Mouse (Mus musculus): Measurements from ENCODE around the gene Hepacam.

Gene Hepacam

DNA sequence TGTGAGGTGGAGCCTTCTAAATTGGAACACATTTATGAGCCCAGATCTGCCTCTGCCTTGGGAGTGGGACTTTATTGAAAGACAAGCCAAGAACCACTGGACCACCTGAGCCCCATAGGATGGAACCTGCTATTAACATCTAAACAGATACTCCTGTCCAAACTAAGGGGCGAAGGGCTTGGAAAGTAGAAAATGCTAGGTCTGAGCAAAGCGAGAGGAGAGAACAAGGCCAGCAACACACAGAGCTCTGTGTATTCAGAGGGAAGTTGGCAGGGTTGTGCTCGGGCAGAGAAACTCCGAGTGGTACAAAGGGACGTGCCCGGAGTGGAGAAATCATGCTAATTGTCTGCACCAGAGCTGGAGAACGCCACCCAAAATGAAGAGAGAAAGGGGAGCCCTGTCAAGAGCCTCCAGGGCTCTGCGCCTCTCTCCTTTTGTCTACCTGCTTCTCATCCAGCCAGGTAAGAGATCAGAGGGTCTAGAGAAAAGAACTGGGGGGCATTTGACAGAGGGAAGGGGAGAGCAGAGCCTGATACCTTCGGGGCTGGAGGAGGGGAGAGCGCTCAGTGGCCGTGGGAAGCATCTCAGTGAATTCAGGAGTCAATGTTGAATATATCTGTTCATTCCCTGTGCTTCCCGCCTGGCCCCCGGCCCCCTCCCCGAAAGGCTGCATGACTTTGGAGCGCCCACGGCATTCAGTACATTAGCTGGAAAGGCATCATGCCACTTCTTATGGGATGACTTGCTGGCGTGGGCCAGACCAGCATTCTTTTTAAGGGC is at the start of gene Hepacam:
TSS of gene Hepacam (plus strand) at position 51 of the 780 bp plus-strand sequence.
- DNase-seq (ENCODE audit: low spot score in 2 of 2): no peak

DNA sequence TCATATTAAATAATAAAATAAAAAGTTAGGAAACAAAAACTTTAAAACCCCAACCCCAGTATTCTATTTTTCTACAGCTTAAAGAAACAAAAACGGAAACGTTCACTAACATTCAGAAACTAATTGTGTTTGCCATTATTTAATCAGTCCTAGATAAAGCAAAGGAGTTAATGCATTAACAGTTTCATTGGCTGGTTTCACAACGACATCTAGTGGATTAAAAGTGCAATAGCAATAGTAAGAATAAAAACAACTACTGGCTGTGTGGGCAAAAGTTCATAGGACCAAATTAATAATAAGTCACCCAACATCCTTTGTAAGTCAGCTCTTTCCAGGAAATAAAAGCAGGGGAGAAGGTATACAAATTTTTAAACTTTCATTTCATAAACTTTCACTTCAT is 37.7 kb upstream of the Hepacam start:
- no peak for DNase-seq (ENCODE audit: low spot score in 2 of 2)

DNA sequence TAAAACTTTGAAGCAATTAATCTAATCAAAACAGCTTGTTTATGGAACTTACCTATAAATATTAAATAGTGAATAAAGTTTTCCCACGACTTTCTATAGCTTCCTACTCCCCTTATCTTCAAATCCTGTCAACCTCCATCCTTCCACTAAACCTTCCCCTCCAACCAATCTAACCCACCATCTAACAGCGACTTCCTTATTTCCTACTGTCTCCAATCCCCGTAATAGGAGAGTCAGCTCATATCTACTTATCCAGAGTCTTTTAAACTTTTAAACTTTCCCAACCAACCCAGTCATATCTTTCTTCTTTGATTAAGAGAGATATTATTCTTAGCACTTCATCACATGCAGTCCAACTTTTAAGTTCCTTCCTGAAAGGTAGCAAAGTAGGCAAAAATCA is 21.7 kb upstream of the Hepacam start:
- no peak for DNase-seq (ENCODE audit: low spot score in 2 of 2)

DNA sequence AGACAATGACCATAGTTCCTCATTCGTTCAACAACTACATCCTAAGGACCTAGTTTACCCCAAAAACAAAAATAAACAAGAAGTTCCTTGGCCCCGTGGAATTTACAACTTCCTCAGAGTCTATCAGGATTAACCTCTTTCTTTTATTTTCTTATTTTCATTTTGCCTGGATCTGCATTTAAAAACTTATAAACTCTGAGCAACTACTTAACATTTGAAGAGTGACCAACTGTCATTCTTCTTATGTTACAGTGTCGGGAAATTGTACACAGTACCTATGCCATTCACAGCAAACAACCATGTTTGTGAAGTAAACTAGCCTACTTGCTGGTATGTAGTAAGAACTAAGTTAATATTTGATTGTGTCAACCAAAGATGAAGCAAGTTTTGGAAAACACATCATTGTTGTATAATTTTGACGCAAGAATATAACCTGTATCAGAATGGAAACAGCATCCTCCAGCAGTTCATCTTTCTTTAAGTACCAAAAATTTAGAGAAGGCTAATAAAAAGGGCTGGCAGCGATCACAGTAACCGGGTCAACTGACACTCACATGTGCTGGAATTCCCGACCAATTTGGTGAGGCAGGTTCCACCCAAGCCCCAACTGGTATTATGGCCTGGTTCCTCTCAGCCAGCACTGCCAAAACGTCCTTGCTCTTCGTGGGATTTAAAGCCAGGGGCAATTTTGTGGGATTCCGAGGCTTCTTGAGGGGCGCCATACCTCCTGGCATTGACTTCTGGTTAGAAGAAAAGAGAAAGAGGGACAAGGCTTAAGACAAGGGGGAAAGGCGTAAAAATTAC is 19.8 kb upstream of the Hepacam start:
- no peak for DNase-seq (ENCODE audit: low spot score in 2 of 2)

DNA sequence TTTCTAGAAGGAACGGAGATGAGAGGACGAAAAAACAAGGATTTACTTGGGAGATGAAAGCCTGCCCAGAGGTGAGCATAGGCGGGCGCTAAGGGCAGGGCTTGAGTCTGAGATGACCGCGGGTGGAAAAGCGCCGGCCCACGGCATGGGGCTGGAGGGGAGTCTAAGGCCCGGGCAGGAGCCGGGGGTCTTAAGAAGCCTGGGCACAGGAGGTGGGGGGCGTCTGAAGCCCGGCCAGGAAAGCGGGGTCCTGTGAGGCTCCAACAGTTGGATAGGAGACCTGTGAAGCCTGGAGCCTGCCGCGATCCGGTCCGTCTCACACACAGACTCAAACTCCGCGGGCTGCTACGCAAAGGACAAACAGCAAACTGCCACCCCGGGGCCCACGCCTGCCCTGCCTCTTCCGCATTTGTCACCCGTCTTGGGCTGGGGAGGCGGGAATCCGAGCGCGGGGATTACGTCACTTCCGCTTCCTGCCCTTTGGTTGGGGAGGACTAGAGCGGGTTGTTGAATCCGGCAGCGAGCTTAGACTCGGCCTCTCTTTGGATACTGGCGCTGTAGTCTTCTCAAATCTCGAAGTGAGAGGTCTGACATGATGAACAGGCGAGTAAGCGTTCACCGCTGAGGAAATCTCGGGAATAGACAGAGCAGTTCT is 19.0 kb upstream of the Hepacam start, which contains the start of gene Ccdc15:
TSS of gene Ccdc15 (minus strand) at position 445 of the 655 bp plus-strand sequence.
- peak; percentile 89 to 97 for DNase-seq (ENCODE audit: low spot score in 2 of 2)

DNA sequence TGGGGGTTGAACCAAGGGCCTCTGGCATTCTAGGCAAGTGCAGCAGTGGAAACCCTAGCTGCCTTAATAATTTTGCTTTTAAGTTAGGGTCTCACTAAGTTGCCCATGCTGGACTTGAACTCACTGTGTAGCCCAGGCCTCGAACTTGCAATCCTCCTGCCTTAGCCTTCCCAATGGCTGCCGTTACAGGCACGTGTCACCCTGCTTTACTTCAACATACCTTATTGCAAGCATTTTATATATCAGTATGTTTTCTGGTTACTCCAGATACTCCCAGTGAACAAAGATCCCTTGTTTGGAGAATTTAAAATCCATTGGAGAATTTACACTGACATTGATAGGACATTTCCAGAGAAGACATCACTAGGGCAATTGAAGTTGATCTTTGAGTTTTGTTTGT is 18.1 kb upstream of the Hepacam start:
- DNase-seq (ENCODE audit: low spot score in 2 of 2): no peak

DNA sequence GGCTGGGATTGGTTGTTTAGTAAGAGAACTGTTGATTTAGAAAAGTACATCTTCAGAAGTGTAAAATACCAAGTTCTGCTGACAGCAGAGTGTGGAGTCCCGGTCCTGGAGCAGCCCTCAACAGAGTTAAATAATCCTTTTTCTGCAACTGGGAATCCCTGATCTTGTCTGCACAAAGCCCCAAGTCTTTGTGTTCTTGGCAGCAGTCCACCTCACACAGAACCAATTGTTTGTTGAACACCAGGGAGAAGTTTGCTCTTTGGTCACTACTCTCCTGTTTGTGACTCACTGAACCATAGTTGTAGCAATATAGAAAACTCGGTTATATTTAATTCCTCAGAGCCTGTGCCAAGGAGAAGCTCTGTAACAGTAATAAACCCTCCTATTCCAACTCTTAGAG is 15.9 kb upstream of the Hepacam start:
- DNase-seq (ENCODE audit: low spot score in 2 of 2): no peak

DNA sequence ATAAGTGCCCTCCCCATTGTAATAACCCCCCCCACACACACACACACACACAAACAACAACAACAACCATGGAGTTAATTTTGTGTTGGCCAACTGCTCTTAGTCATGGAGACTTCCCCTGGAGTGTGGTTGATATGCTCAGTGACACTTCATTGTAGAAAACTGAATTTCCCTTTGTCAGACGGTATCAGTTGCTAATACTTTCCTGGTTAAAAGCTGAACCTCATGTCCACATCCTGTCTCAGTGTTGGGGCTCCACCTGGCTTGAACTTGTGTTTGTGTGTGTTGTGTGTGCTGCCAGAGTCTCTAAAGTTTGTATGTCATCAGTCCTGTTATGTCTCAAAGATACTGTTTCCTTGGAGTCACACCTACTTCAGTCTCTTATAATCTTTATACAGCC is 12.7 kb upstream of the Hepacam start:
- no peak for DNase-seq (ENCODE audit: low spot score in 2 of 2)

DNA sequence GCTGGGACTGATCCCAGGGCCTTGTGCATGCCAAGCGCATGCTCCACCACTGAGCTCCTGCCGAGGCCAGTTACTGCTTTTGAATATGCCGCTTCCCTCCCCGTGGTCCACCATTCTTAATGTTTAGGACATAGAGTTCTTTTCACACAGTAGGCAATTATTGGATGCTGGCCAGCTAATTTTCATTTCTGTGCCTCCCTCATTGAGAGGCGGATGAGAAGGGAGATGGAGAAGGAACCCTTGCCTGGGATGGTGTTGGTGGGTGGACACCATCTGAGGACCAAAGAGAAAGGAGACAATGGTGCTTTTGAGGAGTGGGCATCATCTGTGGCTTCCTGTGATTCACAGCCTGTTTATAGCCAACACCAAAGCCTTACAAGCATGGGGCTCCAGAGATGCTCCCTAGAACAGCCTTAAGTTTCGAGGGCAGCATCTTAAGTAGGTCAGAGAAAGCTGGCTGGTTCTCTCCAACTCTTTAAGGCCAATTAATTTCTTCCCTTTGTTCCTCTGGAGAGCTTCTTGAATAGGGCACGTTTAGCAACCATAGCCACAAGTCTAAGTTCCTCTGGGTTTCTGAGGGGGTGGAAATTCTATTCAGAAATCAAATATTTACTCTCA is 8.3 kb upstream of the Hepacam start:
- DNase-seq (ENCODE audit: low spot score in 2 of 2): no peak

DNA sequence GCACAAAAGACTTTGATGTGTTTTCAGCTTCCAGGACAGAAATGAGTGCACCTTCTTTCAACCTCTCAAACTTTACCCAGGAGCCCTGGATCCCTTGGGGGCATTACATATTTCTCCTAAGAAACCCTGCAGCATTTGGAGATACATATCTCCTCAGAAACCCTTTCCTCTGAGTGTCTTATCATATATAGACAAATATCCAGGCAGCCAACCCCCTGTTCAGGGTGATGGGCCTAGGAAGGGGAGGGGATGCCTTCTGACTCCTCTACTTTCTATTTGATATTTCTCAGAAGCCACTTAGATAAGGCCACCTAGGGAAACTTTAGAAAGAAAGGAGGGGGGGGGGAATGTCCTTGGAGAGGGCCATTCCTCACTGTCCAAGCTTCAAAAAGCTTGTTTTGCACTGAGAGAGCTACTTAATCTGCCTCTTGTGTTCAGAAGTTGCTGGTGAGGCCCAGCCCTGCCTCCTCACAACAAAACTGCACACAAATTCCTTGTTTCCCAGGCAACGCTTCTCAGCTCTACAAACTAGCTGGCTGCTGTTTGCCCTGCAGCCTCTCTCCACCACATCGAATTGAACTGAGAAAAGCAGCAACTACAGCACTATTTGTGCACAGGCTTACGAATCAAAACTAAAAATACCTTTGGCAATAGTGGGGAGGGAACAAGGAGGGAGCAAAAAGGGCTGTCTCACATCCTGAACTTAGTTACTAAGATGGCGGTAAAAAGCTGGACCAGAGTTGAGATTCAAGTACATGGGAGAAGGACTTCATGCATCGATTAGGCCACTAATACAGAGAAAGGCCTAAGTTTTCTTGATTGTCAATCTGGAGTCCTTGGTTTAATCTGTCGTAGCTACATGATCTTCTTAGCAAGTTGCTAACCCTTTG is 7.6 kb upstream of the Hepacam start:
- peak in 1 of 2 experiments; percentile 58 for DNase-seq (ENCODE audit: low spot score in 2 of 2)

DNA sequence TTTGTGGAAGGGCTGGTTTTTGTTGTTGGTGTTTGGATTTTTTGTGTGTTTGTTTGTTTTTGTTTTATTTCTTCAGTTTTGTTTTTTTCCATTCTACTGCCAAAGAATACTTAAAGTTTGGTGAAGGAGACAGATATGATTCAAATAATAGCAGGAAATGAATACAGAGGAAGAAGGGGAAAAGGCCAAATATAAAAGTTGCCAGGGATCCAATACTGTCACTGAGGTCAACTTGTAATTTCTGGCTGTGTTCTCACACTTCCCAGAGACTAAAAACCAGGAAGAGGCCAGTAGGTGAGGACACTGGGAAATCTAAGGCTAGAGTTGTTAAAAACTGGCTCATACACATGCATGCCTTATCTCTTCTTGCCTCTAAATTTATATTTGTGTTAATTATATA is 5.1 kb upstream of the Hepacam start:
- no peak for DNase-seq (ENCODE audit: low spot score in 2 of 2)

DNA sequence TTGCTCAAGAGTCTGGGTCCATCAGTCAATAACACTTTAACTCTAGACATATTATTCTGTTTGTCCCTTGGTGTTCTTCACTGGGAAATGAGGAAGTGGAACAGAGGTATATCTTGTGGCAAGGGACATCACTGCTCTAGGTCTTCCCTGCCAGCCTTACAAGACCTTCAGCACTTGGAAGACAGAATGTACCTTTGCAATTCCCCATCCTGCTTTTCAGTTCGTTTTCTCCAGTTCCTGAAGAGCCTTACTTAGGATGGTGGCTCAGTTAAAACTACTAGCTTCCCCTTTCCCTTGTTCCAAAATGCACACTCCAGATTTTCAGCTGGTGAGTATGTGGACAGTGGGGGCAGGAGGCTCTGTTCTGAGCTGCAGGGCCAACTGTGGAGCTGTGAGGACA is 4.3 kb upstream of the Hepacam start:
- no peak for DNase-seq (ENCODE audit: low spot score in 2 of 2)

DNA sequence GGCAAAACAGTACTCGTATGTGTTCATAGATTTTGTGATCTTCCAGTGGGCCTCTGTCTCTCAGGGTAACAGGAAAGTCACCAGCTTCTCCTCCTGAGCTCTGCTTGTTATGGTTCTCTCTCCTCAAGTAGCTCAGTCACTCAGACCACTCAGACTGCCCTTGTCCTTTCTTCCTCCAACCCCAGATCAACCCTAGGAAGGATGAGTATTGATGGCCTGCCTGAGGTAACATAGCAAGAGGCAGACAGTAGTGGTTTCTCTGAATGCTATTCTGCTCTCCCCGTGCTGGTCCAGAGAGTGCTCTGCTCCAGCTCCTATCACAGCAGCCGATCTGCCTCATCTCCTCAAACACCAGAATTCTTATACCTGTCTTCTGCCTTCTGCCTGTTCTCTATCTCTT is 3.6 kb upstream of the Hepacam start:
- DNase-seq (ENCODE audit: low spot score in 2 of 2): no peak

DNA sequence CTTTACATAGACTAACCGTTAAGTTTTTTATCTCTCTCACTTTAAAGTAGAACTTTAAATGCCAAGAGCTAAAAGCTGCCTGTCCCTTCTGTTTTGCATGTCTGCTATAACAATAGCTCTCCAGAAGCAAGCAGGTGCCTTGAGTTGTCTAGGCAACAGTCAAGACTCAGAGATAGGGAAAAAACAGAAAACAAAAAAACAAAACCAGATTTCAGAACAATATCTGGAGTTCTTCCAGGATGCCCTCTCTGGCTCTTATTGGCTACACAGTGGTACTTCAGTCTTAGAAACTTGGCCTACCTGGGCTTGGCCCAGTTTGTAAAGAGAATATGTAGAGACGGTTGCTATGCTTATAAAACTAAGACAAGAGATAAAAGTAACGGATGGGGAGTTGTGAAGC is 2.8 kb upstream of the Hepacam start:
- no peak for DNase-seq (ENCODE audit: low spot score in 2 of 2)

DNA sequence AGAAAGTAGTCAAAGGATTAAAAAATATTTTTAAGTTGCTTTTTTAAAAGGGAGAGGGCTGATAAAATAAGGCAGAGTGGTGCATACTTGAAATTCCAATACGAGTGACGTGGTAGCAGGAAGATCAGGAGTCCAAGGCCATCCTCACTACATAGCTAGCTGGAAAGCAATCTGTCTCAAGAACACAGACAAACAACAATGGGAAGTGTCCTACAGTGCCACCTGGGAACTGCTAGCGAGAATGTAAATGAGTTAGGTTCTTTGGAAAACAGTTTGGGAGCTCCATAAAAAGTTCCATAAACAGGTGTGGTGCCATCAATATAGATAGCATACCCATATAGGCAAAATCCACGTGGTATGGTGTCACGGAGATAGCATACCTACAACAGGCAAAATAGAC is 1.4 kb upstream of the Hepacam start:
- no peak for DNase-seq (ENCODE audit: low spot score in 2 of 2)

DNA sequence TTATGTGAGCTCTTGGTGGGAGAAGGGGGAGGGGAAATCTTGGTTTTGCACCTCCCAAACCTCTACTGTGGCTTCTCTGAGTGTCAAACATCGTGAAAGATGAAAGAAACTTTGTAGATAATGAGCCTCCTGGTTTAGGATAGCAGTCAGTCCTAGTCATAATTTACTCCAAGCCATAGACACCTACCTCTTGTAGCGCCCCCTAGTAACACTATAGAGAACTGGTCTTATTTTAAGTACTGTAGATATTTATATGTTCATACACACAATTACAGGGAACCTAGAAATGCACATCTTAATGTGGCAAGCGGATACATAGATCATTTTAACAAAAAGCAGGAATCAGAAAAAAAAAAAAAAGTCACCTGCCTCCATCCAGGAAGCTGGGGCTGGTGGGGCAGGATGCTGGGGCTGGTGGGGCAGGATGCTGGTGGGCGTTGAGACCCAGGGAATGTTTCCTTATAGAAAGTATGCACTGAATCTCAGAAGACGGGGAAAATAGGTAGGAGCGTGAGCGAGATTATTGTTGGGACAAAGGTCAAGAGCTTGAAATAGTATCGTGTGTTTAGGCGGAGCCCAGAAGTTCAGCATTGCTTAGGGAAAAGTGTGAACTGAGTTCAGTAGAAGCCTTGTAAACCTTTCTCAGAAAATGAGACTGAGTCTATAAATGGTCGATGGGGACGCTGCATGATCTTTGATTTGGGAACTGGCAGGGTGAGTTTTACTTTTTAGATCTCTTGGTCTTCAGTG is 1.1 kb downstream of the Hepacam start:
- DNase-seq (ENCODE audit: low spot score in 2 of 2): no peak

DNA sequence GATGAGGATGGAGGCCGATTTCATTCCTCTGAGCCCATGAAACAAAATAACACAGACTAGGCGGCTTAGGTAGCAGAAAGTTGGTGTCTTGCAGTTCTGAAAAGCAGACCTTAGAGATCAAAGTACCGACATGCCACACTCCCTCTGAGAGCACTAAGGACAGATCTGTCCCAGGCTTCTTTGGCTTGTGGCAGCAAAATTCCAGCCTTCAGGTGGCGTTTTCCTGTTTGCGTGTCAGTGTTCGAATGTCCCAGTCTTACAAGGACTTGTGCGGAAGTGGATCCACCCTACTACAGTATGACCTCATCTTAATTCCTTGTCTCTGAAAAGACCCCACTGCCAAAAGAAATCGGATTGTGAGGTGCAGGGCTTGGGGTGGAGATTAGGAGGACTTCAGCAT is 1.7 kb downstream of the Hepacam start:
- DNase-seq (ENCODE audit: low spot score in 2 of 2): no peak

DNA sequence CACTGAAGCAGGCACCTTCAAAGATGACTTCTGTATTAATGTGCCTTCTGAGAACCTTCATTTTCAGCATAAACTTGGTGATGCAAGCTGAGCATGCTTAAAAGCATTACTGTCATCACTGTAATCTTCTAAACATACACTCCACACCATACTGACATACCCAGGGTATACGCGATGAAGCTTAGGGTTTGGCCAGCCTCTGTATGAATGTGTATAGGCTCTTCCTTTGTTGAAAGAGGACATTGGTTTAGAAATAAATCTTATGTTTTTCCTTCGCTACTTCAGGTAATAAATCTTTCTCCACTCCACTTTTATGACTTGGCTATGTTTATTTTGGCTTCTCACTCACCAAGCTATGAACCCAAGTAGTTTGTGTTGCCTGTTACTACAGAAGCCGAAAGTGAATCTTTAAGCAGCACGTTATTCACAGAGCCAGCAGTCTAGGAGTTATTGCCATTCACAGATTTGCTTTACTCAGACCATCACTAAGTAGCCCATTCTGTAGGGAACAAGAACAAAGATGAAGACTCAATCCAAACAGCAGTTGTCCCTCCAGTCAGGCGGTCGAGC is 4.2 kb downstream of the Hepacam start:
- DNase-seq (ENCODE audit: low spot score in 2 of 2): no peak

DNA sequence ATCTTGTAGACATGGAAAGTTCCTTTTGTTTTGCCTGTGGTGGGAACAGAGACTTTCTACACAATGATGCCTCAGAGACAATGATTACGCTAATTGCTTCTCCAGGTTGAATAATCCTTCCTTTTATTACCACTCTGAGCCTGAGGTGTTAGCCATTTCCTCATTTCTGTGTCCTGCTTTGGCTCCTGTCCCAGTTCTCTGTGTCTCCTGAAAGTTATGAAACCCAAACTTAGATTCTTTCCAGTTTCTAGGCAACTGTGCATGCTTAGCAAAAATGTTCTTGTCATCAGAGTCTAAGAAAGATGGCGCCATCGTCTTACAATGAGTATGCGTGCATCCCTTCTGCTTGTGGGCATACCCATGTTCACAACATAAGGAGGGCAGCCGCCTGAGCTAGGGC is 8.6 kb downstream of the Hepacam start:
- no peak for DNase-seq (ENCODE audit: low spot score in 2 of 2)

DNA sequence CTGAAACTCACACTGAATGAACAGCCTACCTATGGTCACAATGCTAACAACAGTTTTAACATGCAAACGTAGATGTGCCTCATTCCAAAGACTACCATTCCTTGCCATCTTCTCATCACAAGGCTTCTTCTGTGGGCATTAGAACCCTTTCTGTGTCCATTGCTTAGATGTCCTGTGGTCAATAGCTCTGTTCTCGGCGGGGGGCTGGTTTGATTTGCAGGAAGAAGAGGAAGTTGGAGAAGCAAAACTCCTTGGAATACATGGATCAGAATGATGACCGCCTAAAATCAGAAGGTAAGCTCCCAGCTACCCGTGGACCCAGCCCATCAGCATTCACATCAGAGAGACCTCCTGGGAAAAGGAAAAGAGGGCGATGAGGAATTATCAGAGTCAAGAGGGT is 16.0 kb downstream of the Hepacam start:
- DNase-seq (ENCODE audit: low spot score in 2 of 2): no peak

All from frontal cortex, postnatal 25 days (tissue).